Mouse (Mus musculus) kidney, embryonic 16.5 days (tissue): ENCODE measurements at regions not wholly inside any gene's neighbourhood (a gene's known extent, or its start where the extent isn't known, plus 50 kb on each side); places are given as distances from the start of the nearest gene placed in this dataset.

Experiments used
- ATAC-seq: fragments of 200-750 bp; cut with Nextera tagmentation; 2 replicates; pipeline ENCODE4 v1.8.0; 2017; ENCODE audit warnings: moderate TSS enrichment; ENCODE audit not compliant: low FRiP score, low TSS enrichment
- H3K27ac ChIP-seq: fragments of 300-500 bp; sonication (generic); 2 replicates; pipeline ENCODE4 v1.5.1; 2014; ENCODE audit warnings: low read length
- H3K27me3 ChIP-seq: fragments of 300-500 bp; sonication (generic); 2 replicates; pipeline ENCODE4 v1.6.1; 2014; ENCODE audit warnings: low read length, control low read depth, mixed read lengths; ENCODE audit not compliant: insufficient read depth
- H3K36me3 ChIP-seq: fragments of 300-500 bp; sonication (generic); 2 replicates; pipeline ENCODE4 v1.6.1; 2014; ENCODE audit warnings: low read length, control low read depth, mixed read lengths; ENCODE audit not compliant: insufficient read depth
- H3K4me1 ChIP-seq: fragments of 300-500 bp; sonication (generic); 2 replicates; pipeline ENCODE4 v1.6.1; 2014; ENCODE audit warnings: low read length, control low read depth, mixed read lengths; ENCODE audit not compliant: insufficient read depth
- H3K4me2 ChIP-seq: fragments of 300-500 bp; sonication (generic); replicated peaks from 2 replicates; pipeline ENCODE4 v1.6.1; 2014; ENCODE audit warnings: low read depth, low read length
- H3K4me3 ChIP-seq: fragments of 300-500 bp; sonication (generic); 2 replicates; pipeline ENCODE4 v1.5.1; 2014; ENCODE audit warnings: mild to moderate bottlenecking, low read length
- H3K9ac ChIP-seq: fragments of 300-500 bp; sonication (generic); replicated peaks from 2 replicates; pipeline ENCODE4 v1.6.1; 2014; ENCODE audit warnings: low read length
- H3K9me3 ChIP-seq: fragments of 300-500 bp; sonication (generic); 2 replicates; pipeline ENCODE4 v1.6.1; 2016; ENCODE audit warnings: low read length, control low read depth
- WGBS: fragments of 180-500 bp; shearing (Covaris S2); extraction: QIAGEN DNeasy Blood & Tissue Kit; methylation state at CpG from one replicate; pipeline ENCODE4 v1.1.7; 2014; 5-methylcytosine and 5-hydroxymethylcytosine counted together

- ATAC-seq = no peak
- Histone ChIP-seq H3K4me2 (peak overlapping the region; percentile 60), H3K27ac (no peak overlapping the region), H3K36me3 (no peaks in the 10 kb centered on the region), H3K9ac (no peak overlapping the region; the same call in 1 of the 2 replicates), H3K27me3 (no peaks in the 10 kb centered on the region), H3K9me3 (no peaks in the 10 kb centered on the region), H3K4me1 (peaks cover 4% of the 10 kb centered on the region), H3K4me3 (peak overlapping the region; percentile 37)
- WGBS = 4% methylated on average over 5 of the region's 5 CpGs
These were observed 262.5 kb downstream of the Gm4340 start for GRCm38 (mm10) chr10:104456352-104456725.

GRCm38 (mm10) chr10:104486226-104486944, 292.5 kb downstream of the Gm4340 start:
- Histone ChIP-seq H3K4me1 (no peaks in the 10 kb centered on the region), H3K9ac (no peak overlapping the region), H3K4me2 (no peak overlapping the region), H3K27me3 (no peaks in the 10 kb centered on the region), H3K27ac (no peak overlapping the region), H3K4me3 (no peak overlapping the region), H3K9me3 (no peaks in the 10 kb centered on the region), H3K36me3 (no peaks in the 10 kb centered on the region)
- WGBS = 96% methylated on average over 5 of the region's 5 CpGs
- 0 out of 2 replicates have a peak, but pooled peaks have one; percentile 54 for ATAC-seq

- no peak for ATAC-seq
- 72% methylated on average over 4 of the region's 4 CpGs for WGBS
- no peak overlapping the region for H3K9ac ChIP-seq
These were observed 295.5 kb downstream of the Gm4340 start for GRCm38 (mm10) chr10:104489301-104489700.

GRCm38 (mm10) chr10:104490943-104491631, 297.2 kb downstream of the Gm4340 start:
- peak; percentile 61; the same call in 1 of the 2 replicates for ATAC-seq
- H3K36me3 ChIP-seq = no peaks in the 10 kb centered on the region
- H3K4me1 ChIP-seq = no peaks in the 10 kb centered on the region
- no peak overlapping the region for H3K4me3 ChIP-seq
- no peaks in the 10 kb centered on the region for H3K9me3 ChIP-seq
- WGBS = 36% methylated on average over 2 of the region's 2 CpGs
- no peak overlapping the region for H3K9ac ChIP-seq
- H3K4me2 ChIP-seq = no peak overlapping the region
- H3K27ac ChIP-seq = no peak overlapping the region
- H3K27me3 ChIP-seq = no peaks in the 10 kb centered on the region

More at GRCm38 (mm10) chr10:104489301-104489700, 295.5 kb downstream of the Gm4340 start:
- Histone ChIP-seq H3K4me2 (no peak overlapping the region), H3K27me3 (no peaks in the 10 kb centered on the region), H3K27ac (no peak overlapping the region), H3K4me3 (no peak overlapping the region), H3K4me1 (no peaks in the 10 kb centered on the region), H3K9me3 (no peaks in the 10 kb centered on the region), H3K36me3 (no peaks in the 10 kb centered on the region)
